Mouse (Mus musculus) kidney, postnatal 10 days (tissue): Measurements from ENCODE around the gene 4930595D18Rik.

Experiments used
- DNase-seq: peaks from one replicate; pipeline ENCODE4 v3.0.0; 2021; ENCODE audit warnings: mixed read lengths

Gene 4930595D18Rik

GRCm38 (mm10) chr12:111184476-111184875, at the start of gene 4930595D18Rik:
TSS of gene 4930595D18Rik (minus strand) at chr12:111184491.
- DNase-seq, result no peak

DNA sequence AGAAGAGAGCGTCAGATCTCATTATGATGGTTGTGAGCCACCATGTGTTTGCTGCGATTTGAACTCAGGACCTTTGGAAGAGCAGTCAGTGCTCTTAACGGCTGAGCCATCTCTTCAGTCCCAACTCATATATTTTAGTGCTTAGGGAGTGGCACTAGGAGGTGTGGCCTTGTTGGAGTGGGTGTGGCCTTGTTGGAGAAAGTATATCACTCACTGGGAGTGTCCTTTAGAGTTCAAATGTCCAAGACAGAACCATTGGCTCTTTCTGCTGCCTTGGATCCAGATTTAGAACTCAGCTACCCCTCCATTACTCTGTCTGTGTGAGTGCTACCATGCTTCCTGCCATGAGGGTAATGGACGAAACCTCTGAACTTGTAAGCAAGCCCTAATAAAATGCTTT, 49.5 kb upstream of the 4930595D18Rik start:
- no peak for DNase-seq

- DNase-seq, result no peak
Observed at GRCm38 (mm10) chr12:111230793-111231192, 46.5 kb upstream of the 4930595D18Rik start.

- DNase-seq, result no peak
Observed at GRCm38 (mm10) chr12:111228488-111228887, 44.2 kb upstream of the 4930595D18Rik start.

GRCm38 (mm10) chr12:111227410-111227809, 43.1 kb upstream of the 4930595D18Rik start:
- no peak for DNase-seq

- no peak for DNase-seq
Observed at GRCm38 (mm10) chr12:111225197-111225780, 41.0 kb upstream of the 4930595D18Rik start.

GRCm38 (mm10) chr12:111218867-111219266, 34.6 kb upstream of the 4930595D18Rik start:
- DNase-seq, result no peak

- DNase-seq, result no peak
Observed at GRCm38 (mm10) chr12:111211729-111212128, 27.4 kb upstream of the 4930595D18Rik start.

DNA sequence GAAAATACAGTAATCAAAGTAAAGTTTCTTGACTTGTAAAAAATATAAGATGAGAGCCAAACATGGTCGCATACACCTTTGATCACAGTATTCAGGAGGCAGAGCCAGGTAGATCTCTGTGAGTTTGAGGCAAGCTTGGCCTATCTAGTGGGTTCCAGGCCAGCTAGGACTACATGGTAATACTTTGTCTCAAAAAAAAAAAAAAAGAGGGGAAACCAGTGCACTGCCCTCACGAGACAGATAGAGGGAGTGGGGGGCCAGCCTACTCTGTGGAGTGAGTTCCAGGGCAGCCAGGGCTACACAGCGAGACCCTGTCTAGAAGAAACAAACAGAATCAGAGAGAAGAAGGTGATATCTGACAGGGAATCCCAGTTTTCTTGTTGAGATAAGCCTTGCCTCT, 23.4 kb upstream of the 4930595D18Rik start:
- no peak for DNase-seq

- no peak for DNase-seq
Observed at GRCm38 (mm10) chr12:111203945-111204344, 19.7 kb upstream of the 4930595D18Rik start.

- DNase-seq, result no peak
Observed at GRCm38 (mm10) chr12:111203076-111203475, 18.8 kb upstream of the 4930595D18Rik start.

GRCm38 (mm10) chr12:111196548-111196947, 12.3 kb upstream of the 4930595D18Rik start:
- DNase-seq, result no peak

- DNase-seq, result no peak
Observed at GRCm38 (mm10) chr12:111193331-111193730, 9.0 kb upstream of the 4930595D18Rik start.

- DNase-seq, result no peak
Observed at GRCm38 (mm10) chr12:111192777-111193176, 8.5 kb upstream of the 4930595D18Rik start.

GRCm38 (mm10) chr12:111190891-111191290, 6.6 kb upstream of the 4930595D18Rik start:
- peak; percentile 24 for DNase-seq

- DNase-seq, result no peak
Observed at GRCm38 (mm10) chr12:111190355-111190754, 6.1 kb upstream of the 4930595D18Rik start.

GRCm38 (mm10) chr12:111188295-111188694, 4.0 kb upstream of the 4930595D18Rik start:
- no peak for DNase-seq

- no peak for DNase-seq
Observed at GRCm38 (mm10) chr12:111186986-111187385, 2.7 kb upstream of the 4930595D18Rik start.

DNA sequence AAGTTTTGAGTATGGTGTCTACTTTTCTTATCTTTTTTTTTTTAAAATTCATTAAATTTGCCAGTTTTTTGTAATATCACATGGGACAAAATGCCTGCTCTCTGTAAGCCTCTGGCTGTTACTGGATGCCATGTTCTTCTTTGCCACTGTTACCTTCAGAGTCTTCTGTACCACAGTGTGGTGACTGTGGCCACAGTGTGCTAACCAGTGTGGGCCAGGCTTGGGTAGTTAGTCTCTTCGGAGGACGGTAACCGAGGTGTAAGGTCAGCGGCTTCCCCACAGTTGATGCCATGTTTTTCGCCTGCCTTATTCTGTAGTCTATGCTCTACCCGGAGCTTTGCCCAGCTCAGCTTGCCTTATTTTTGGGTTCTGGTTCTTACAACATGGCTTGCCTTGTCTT, 1.9 kb downstream of the 4930595D18Rik start:
- DNase-seq, result no peak

DNA sequence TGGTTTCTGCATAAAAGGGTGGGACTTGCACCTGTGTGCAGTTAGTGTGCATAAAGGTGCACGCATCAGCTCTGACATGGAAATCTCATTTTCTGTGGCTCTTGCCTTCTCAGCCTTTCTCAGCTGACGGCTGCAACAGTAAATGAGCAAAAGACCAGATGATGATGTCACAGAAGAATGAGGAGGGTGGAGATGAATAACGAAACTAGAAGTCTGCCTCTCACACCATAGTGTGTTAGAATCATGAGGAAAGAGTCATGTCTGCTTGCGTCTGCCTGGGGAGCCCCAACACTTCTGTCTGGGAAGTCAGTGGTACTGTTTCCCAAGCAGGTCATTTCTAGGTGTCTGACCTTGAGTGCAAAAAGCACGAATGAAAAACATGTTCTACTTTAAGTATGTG, 2.4 kb downstream of the 4930595D18Rik start:
- no peak for DNase-seq

DNA sequence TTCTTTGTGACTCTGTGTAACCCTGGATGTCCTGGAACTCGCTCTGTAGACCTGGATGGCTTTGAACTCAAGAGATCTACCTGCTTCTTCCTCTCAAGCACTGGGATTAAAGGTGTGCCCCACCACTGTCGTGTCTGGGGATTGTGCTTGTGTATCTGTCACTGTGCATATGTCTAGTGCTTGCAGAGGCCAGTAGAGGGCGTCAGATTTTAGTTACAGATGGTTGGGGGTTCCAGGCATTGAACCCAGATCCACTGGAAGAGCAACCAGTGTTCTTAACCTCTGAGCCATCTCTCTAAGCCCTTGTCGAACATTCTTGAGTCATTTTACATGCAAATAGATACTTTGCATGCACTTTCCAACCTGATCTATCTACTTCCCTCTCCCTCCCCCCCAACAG, 5.5 kb downstream of the 4930595D18Rik start:
- DNase-seq, result no peak

DNA sequence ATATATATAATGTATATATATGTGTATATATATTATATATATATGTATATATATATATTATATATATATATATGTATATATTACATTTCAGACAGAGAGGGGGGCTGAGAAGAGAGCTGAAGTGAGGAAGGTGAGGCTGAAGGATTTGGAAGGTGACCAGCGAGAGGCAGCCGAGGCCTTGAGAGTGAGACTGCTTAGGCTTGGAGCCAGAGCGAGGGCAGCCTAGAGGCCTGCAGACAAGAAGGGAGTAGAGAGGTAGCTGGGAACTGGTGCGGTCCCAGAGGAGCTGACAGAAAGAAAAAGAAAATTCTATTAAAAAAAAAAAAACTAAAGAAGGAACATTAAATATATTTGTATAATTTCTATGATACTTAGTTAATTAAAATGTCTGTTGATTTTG, 15.4 kb downstream of the 4930595D18Rik start:
- no peak for DNase-seq

- DNase-seq, result peak; percentile 56
Observed at GRCm38 (mm10) chr12:111166681-111167289, 17.5 kb downstream of the 4930595D18Rik start.

- peak; percentile 88 for DNase-seq
Observed at GRCm38 (mm10) chr12:111165831-111166591, 18.3 kb downstream of the 4930595D18Rik start, which contains the start of gene Traf3. TSS of gene Traf3 (plus strand) at chr12:111166370.
